Mouse (Mus musculus) liver, postnatal 0 days (tissue): ENCODE results near the gene Kirrel3.

Experiments
- CTCF ChIP-seq: sonication (generic); IDR thresholded peaks from 2 replicates; pipeline ENCODE4 v1.5.1; 2016; ENCODE audit warnings: antibody characterized with exemption, low read depth
- EP300 ChIP-seq: IDR thresholded peaks from 2 replicates; pipeline ENCODE4 v1.6.1; 2016; ENCODE audit warnings: antibody characterized with exemption, low read depth, mild to moderate bottlenecking

- no peak for TF ChIP-seq CTCF
- TF ChIP-seq EP300, result no peak
Measured at GRCm38 (mm10) chr9:34733579-34733978, 247.9 kb downstream of the Kirrel3 start.
